In the genomic region with DNA sequence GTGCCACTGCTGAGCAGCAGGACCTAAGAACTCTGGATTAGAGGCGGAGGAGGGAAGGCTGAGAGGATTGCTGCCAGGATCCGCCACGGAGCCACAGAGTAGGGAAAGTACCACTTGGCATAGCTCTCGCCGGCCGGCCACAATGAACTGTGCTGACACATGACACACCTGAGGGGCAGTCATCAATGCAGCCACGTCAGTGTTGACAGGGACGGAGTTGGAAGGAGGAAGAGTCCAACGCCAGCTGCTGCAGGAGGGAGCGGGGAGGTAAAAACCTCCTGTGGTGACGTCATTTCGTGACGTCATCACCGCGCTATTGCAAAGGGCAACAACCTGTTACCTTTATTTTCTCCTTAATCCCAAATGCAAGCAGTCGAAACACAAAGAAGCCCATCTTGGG, we compare ENCODE assay signal across 8 mouse cellular contexts. TPM values are rescaled to one million over a fixed set of nuclear protein-coding genes. Genes with fewer than 3 reads are reported as not detected.
DNase-seq lines count a peak whose midpoint lies in the region; ATAC-seq and TF ChIP-seq lines count a peak whose summit lies in the region.

No protein-coding gene starts in this region.

- peak overlapping the region; percentile 17; the same call in 1 of the 2 replicates for H3K27ac ChIP-seq in heart, embryonic 10.5 days
- no peak overlapping the region for H3K27ac ChIP-seq in intestine, postnatal 0 days (ENCODE audit: low read depth, low read length)
- H3K27ac ChIP-seq in midbrain, postnatal 0 days (ENCODE audit: low read depth, low read length), result no peak overlapping the region

- 40% methylated on average over 16 of the region's 16 CpGs for WGBS in heart, embryonic 10.5 days
- WGBS in intestine, postnatal 0 days, result 29% methylated on average over 16 of the region's 16 CpGs
- WGBS in midbrain, postnatal 0 days, result 40% methylated on average over 16 of the region's 16 CpGs

- H3K9me3 ChIP-seq in heart, embryonic 10.5 days, result no peaks in the 10 kb centered on the region
- H3K9me3 ChIP-seq in intestine, postnatal 0 days (ENCODE audit: control insufficient read depth), result no peaks in the 10 kb centered on the region
- no peaks in the 10 kb centered on the region for H3K9me3 ChIP-seq in midbrain, postnatal 0 days (ENCODE audit: low read length)

- H3K4me3 ChIP-seq in heart, embryonic 10.5 days, result peak overlapping the region; percentile 48
- 0 out of 2 replicates have a peak overlapping the region, but pooled peaks have one; percentile 3 for H3K4me3 ChIP-seq in intestine, postnatal 0 days (ENCODE audit: low read depth, low read length)
- peak overlapping the region; percentile 18 for H3K4me3 ChIP-seq in midbrain, postnatal 0 days (ENCODE audit: low read depth, low read length)

- DNase-seq in heart, embryonic 10.5 days (ENCODE audit: low spot score), result peak; percentile 81
- DNase-seq in heart, postnatal 25 days (ENCODE audit: low spot score), result no peak
- peak; percentile 66 for DNase-seq in fibroblast of lung, adult 2 months (ENCODE audit: low read depth)
- no peak for DNase-seq in midbrain, postnatal 0 days (ENCODE audit: low spot score)
- no peak for DNase-seq in spleen, postnatal 36 days (ENCODE audit: low spot score in 2 of 2)
- DNase-seq in embryo, embryonic 10.5 days (ENCODE audit: low spot score), result no peak
- DNase-seq in kidney, postnatal 4 days, result no peak

- ATAC-seq in intestine, postnatal 0 days, result peak; percentile 75
- no peak for ATAC-seq in midbrain, postnatal 0 days (ENCODE audit: low FRiP score)

- H3K27me3 ChIP-seq in heart, embryonic 10.5 days (ENCODE audit: insufficient read depth, poor library complexity, severe bottlenecking), result no peaks in the 10 kb centered on the region
- no peaks in the 10 kb centered on the region for H3K27me3 ChIP-seq in intestine, postnatal 0 days (replicated peaks; ENCODE audit: control insufficient read depth, insufficient read depth, low read length)
- H3K27me3 ChIP-seq in midbrain, postnatal 0 days (ENCODE audit: insufficient read depth, low read length), result no peaks in the 10 kb centered on the region

- no peak for TF ChIP-seq CTCF in intestine, postnatal 0 days (IDR thresholded peaks at IDR 0.05; ENCODE audit: low read depth)
- TF ChIP-seq CTCF in midbrain, postnatal 0 days (IDR thresholded peaks at IDR 0.05), result no peak

- intact Hi-C loops in heart, postnatal 25 days (cut with DNase I), result no loop called here

- no peak overlapping the region for H3K9ac ChIP-seq in intestine, postnatal 0 days (ENCODE audit: low read depth, low read length)
- 0 out of 2 replicates have a peak overlapping the region, but pooled peaks have one; percentile 29 for H3K9ac ChIP-seq in midbrain, postnatal 0 days (replicated peaks; ENCODE audit: low read length, poor library complexity, severe bottlenecking)

- H3K4me1 ChIP-seq in heart, embryonic 10.5 days, result peaks cover 16% of the 10 kb centered on the region
- no peaks in the 10 kb centered on the region for H3K4me1 ChIP-seq in intestine, postnatal 0 days (replicated peaks; ENCODE audit: control insufficient read depth, insufficient read depth, low read length)
- H3K4me1 ChIP-seq in midbrain, postnatal 0 days (ENCODE audit: insufficient read depth, low read length), result peaks cover 2% of the 10 kb centered on the region; the same call in 1 of the 2 replicates

- H3K4me2 ChIP-seq in intestine, postnatal 0 days (replicated peaks; ENCODE audit: low read depth), result peak overlapping the region; percentile 49
- peak overlapping the region; percentile 41 for H3K4me2 ChIP-seq in midbrain, postnatal 0 days (ENCODE audit: low read depth, low read length, poor library complexity, severe bottlenecking)

- H3K36me3 ChIP-seq in heart, embryonic 10.5 days, result no peaks in the 10 kb centered on the region
- no peaks in the 10 kb centered on the region for H3K36me3 ChIP-seq in intestine, postnatal 0 days (ENCODE audit: control insufficient read depth, insufficient read depth)
- H3K36me3 ChIP-seq in midbrain, postnatal 0 days (ENCODE audit: insufficient read depth, low read length), result no peaks in the 10 kb centered on the region

RNA-seq across cellular contexts. Expression of gene P2rx7, which starts 6.8 kb away (rescaled TPM):
- polyA plus RNA-seq in heart, embryonic 10.5 days (2016; fragmentation: Nextera tagmentation; extraction: Ambion mirVana), result 0.33 and 0.47 TPM in 2 replicates
- total RNA-seq in heart, postnatal 25 days (2021), result 1 to 10 TPM; 3.2 to 3.9 TPM
- 1.6 and 2.7 TPM in 2 replicates for polyA plus RNA-seq in intestine, postnatal 0 days (2015; fragmentation: Nextera tagmentation; extraction: Ambion mirVana)
- total RNA-seq in midbrain, postnatal 0 days (2014; rRNA removed), result 6.3 and 7.3 TPM in 2 replicates
- 3.6 and 4.6 TPM in 2 replicates for polyA plus RNA-seq in midbrain, postnatal 0 days (2015; fragmentation: Nextera tagmentation; extraction: Ambion mirVana)

RNA-seq across cellular contexts. Expression of gene Ift81, which starts 22.6 kb away (rescaled TPM):
- 25.2 and 35.2 TPM in 2 replicates for polyA plus RNA-seq in heart, embryonic 10.5 days (2016; fragmentation: Nextera tagmentation; extraction: Ambion mirVana)
- total RNA-seq in heart, postnatal 25 days (2021), result 10 to 100 TPM; 67.4 to 68.3 TPM
- 10.2 and 11.7 TPM in 2 replicates for polyA plus RNA-seq in intestine, postnatal 0 days (2015; fragmentation: Nextera tagmentation; extraction: Ambion mirVana)
- total RNA-seq in midbrain, postnatal 0 days (2014; rRNA removed), result 30.5 and 35.1 TPM in 2 replicates
- polyA plus RNA-seq in midbrain, postnatal 0 days (2015; fragmentation: Nextera tagmentation; extraction: Ambion mirVana), result 69.9 and 71.9 TPM in 2 replicates

Comparison
In these comparisons a context has a peak if more than half of its experiments do, and no peak if none do; other contexts are left out.
1. DNase-seq: peak in heart, embryonic 10.5 days (single experiment) and fibroblast of lung, adult 2 months (single experiment); none in heart, postnatal 25 days (single experiment), midbrain, postnatal 0 days (single experiment), spleen, postnatal 36 days (0 of 2), embryo, embryonic 10.5 days (single experiment) and kidney, postnatal 4 days (0 of 2).
2. Peak in every context shown above with its lines, with median percentiles within 50 percentile points of each other: H3K4me3 ChIP-seq.